Mouse (Mus musculus): ENCODE data around the gene Chst14.

Chst14 gene

DNA sequence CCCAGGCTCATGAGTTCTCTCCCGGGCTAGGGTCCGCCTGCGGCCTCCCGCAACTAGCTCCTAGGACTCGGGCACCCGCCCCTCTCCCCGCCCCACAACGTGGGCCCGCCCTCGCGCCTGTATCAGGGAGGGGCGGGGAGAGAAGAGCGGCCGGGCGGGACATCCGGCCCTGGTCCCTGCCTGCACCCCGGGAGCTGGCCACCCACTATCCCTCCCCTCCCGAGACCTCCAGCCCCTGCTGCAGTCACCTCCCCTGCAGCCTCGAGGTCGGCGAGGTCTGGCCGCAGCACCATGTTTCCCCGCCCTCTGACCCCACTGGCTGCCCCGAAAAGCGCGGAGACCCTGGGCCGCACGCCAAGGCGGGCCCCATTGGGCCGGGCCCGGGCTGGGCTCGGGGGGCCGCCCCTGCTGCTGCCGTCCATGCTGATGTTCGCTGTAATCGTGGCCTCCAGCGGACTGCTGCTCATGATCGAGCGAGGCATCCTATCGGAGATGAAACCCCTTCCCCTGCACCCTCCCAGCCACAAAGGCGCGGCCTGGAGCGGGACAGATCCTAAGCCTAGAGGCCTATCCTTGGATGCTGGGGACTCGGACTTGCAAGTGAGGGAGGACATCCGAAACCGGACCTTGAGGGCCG, at the start of gene Chst14:
Gene Chst14, plus strand, starts transcription at position 136 of the 637 bp plus-strand sequence.
- no peak for DNase-seq (ENCODE audit: low spot score in 2 of 2)

DNA sequence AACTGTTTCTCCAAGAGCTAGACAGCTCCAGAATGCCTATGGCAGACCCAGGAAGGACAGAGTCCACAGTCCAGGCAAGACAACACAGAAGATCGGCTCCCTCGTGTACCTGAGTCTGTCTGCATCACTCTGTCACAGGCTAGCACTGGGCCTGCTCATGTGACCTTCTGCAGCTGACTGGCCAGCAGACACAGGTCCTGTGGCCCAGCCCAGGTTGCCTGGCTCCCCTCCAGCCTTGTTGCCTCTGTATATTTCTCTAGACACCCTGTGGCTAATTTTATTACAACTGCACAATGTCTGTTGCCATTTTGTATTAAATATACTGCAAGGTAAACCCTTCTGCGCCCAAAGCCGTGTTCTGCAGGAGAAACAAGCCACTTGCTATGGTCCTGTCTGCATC, 45.3 kb upstream of the Chst14 start:
- DNase-seq (ENCODE audit: low spot score in 2 of 2) = no peak

DNA sequence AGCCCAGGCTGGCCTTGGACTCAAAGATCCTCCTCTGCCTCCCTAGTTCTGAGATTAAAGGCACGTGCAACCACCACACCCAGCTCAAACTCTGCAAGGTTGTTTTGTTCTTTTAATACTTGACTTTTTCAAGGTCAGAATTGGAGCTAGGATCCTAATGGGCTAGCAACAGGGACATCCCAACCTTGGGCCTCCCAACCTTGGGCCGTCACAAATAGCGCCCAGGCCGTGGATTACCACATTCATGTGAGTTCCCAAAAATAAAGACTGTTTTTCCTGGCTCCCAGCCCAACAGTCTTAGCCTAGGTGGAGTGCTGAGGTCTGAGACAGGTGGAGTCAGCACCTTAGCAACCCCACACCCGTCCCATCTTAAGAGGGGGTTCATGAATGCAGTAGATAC, 44.3 kb upstream of the Chst14 start:
- DNase-seq (ENCODE audit: low spot score in 2 of 2) = no peak

DNA sequence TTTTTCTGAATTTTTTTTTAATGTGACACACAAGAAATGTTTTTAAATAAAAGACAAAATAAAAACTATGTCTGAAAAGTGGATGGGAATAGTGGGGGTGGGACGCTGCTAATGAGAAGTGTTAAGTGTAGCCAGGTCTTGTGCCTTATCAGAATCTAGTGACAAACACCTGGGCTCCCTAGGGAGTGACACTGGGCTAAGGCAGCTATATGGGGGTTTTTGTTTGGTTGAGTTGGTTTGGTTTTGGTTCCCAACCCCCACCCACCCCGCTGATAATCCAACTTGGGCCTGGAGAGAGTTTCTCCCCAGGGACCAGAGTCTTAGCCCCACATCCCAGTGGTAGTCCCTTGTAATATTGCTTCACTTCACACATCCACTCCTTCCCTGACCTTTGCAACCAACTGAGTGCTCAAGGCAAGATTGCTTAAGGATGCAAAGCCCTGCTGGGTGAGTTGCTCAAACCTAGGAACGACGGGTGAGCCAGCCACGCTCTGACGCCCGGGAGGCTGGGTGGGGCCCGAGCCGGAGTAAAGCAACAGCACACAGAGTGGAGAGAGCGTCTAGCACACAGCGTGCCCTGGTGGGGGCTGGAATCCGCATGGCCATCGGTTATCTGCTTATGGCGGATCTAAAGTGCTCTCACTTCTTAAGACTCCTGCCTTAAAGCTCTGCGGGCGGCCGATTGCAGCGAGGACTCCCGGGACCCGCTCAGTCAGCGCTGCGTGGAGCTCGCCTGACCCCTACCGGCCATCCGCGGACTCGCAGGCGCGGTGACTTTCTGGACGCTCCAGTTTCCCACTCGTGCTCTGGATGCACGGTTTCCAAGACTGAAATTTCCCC, 43.2 kb upstream of the Chst14 start:
- peak in 1 of 2 experiments; percentile 90 for DNase-seq (ENCODE audit: low spot score in 2 of 2)

DNA sequence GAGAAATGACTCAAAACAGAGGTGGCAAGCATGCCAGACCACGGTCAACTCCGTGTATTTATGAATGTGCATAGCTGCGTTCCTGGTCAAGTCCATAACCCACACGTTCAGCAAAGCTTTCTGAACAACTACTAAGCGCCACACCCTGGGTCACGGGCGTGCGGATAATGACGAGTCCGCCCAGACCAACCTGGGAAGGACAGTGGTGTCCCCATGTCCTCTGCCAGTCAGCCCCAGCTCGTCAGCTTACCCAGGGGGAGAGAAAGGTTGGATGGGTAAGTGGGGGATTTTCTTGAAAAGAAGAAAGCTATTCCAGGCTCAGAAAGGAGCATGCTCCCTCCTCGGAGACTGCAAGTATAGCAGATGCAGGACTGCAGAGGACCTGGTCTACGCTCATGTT, 38.9 kb upstream of the Chst14 start:
- no peak for DNase-seq (ENCODE audit: low spot score in 2 of 2)

DNA sequence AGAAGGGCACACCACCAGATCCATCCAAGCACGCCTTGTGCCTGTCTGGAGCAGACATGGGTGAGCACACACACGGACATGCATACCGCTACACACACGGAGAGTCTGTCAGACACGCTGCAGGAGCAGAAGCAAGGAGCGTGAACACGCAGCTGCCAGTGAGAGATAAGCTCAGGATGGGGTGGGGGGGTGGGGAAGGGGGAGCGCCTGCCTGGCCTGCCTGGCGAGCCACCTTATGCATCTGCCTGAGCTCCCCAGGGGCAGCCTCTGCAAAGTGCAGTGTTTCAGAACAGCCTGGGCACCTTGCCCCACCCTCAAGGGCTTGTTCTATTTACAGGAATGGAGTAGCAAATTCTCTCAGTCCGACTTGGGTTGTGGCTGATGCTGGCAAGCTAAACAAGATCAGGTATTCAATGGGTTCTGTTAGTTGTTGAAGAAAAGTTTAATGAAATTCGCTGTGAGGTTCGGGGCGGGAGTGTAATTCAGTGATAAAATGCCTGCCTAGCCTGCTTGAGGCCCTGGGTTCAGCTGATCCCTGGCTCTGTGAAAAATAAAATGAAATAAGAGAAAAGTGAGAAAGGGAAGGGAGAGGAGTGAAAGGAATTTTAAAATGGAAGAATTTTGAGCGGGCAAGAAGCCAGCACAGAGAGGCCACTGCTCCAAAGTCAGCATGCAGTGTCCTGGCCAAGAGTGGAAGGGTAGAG, 38.3 kb upstream of the Chst14 start:
- DNase-seq (ENCODE audit: low spot score in 2 of 2) = no peak

DNA sequence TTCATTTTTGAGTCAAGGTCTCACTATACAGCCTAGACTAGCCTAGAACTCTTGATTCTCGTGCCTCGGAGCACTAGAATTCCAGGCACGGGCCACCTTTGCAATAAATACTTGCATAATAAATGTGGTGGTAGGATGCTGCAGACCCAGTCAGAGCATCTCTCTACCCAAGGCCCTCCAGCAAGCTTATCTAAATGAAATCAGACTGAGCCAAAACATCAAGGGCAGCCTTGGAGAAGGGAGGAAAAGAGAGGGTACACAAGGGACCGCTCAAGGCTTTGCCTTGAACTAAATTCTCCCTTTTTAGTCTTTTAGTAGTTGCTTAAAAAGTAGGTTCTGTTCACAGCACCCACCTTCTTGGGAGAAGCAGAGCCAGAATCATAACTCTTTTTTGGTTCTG, 35.1 kb upstream of the Chst14 start:
- DNase-seq (ENCODE audit: low spot score in 2 of 2) = no peak

DNA sequence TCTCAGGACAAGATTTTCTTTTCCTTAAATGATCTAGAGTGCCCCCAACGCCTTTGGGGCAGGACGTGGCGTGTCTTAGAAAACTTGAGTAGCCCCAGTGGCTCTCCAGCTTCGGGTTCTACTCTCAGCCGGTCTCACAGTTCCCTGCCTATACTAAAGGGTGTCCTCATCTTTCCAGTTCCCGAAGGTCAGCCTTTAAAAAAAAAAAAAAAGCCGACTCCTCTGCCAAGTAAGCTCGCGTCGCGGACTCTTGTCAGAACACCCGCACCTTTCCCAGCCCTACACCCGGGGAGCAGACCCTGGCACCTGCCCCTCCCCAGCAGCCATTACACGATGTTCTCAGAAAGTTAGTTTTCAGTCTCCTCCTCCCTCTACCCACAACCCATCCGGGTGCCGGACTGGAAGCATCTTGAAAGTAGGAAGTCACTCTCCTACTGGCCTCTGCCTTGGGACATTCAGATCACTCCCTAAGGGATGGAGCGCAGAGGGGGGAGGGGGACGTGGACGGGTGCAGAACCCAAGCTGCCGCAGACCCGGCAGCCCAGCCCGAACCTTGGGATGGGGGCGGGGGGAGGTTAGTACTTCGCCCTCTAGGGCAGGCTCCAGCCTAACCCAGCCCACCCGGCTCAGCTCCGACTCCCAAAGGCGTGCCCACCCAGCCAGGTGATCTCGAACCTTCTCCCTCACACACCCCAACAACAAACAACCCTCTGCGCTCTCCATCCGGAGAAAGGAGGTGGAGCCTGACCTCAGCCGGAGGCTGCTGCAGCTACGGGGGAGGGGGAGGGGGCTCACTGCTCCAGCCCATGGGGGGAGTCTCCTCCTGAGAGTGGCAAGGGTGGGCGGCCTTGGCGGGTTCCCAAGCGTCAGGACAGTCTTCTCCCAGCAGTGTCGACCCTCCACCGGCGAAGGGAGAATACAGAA, 30.0 kb upstream of the Chst14 start:
- DNase-seq (ENCODE audit: low spot score in 2 of 2) = no peak

DNA sequence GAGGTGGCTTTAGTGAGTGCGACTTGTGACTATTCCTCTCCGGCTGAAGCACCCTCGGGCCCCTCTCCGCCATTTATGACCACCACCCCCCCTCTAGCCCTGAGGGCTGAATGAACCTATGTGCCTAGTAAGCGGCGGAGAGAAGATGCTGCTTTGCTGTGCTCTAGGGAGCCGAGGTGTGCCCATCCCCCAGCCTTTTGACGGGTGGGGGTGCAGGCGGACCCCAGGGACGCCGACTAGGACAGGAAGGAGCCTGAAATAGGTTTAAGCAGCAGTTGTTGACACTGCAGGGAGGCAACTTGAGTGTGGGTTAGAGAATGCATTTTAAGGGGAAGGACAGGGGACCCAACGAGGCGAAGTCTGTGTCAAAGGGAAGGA, 29.4 kb upstream of the Chst14 start:
- DNase-seq (ENCODE audit: low spot score in 2 of 2) = no peak

DNA sequence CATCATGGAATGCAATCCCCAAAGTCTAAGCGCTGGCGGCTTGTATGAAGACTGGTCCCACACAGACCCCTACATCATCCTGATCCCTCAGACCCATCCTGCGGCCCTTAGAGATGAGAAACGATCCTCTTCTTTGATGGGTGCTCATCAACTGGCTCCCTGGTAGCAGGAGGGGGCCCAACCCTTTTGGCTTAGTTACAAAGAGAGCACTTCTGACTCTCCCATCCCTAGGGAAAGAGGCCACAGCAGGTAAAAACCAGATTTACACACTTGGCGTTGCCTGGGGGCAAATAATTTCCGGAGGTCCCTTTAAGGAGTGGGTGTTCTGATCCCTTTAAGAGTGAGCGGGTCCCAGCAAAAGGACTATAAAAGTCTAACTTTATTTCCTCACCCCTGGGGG, 28.9 kb upstream of the Chst14 start:
- no peak for DNase-seq (ENCODE audit: low spot score in 2 of 2)

DNA sequence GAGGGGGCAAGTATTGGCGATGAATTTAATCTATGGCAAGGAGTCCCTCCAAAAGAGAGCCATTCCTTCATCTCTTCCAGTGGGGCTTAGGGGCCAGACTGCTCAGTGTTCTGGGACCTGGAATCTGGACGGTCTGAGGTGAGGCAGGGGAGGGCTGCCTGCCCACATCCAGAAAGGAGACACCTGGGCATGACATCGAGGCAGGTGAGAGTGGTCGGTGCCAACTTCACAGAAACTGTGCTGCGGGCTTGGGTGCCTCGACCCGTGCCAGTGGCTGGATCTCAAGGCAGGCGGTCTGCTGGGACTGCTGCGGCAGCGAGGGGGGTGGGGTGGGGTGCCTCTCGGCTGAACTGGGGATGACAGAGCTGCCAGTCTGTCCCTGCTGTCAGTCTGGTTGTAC, 28.5 kb upstream of the Chst14 start:
- DNase-seq (ENCODE audit: low spot score in 2 of 2) = no peak

DNA sequence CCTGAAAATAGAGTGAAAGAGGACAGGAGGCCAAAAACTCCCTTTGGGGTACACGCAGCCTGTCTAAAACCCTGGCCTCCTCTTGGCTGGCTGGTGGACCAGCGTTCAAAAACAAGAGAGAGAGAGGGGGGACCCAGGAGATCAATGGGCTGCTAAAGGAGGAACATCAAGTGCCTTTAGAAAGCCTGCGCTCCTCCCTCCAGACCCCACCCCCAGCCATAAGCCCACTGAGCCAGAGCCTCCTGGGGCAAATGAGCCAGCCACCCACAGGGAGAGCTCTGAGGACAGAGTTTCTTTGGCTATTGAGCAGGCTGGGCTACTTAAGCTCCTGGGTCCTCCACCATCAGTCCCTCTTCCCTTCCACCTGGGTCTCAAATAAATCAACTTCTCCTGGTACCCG, 27.5 kb upstream of the Chst14 start:
- no peak for DNase-seq (ENCODE audit: low spot score in 2 of 2)

DNA sequence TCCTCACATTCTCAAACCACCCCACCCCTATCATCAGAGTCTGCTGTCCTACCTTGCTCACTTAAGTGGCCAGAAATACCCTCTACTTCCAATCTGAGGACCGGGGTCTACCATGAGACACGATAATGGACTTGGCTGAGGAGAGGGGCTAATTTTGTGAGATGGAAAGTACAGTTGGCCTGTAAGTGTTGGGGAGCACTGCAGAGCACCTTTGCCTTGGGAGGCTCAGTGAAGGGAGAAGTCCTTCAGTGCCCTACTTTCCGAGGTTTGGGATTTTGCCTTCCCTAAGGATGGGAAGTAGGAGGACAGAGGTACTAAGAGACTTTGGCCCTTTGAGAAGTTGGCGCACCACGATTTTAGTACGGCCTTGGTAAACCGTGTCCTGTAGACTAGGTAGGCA, 27.0 kb upstream of the Chst14 start:
- DNase-seq (ENCODE audit: low spot score in 2 of 2) = no peak

DNA sequence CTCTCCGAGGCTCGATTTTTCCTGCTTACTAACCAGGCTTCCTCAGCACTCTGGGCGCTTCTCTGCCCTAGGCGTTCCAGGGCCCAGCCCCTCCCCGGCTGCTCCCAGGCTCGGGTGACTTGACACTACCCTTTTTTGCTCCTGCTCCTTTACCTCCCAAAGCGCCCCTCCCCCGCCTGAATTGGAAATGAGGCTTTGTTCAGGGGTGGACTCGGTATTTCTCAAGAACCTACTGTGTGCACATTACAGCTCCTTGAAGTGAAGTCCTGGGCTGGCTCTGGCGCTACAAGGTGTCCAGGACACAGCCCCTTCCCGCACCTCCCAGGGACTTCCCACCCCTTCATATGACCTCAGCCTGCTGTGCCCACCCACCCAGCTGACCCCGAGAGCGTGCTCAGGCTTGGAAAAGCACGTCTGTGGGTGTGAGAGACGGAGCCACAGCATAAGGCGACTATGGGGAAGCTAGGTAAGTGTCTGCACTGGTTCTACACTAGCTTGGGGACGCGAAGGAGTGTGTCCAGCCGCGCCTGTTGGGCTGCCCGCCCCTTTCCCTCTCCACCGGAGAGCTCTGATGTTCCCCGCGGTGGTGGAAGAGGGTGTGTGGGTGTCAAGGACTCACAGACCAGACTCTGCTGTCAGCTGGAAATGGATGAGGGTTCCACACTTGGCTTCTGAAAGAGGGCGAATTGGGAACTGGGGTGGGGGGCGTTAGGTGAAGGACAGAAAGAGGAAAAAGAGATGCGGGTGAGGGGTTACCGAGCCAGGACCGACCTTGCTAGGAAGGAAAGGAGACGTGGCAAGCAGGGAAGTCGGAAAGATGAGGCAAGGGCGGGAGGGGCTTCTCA, 26.1 kb upstream of the Chst14 start, which contains the start of gene Bahd1:
Gene Bahd1, plus strand, starts transcription at position 397 of the 845 bp plus-strand sequence.
- DNase-seq (ENCODE audit: low spot score in 2 of 2) = peak in 1 of 2 experiments; percentile 44

DNA sequence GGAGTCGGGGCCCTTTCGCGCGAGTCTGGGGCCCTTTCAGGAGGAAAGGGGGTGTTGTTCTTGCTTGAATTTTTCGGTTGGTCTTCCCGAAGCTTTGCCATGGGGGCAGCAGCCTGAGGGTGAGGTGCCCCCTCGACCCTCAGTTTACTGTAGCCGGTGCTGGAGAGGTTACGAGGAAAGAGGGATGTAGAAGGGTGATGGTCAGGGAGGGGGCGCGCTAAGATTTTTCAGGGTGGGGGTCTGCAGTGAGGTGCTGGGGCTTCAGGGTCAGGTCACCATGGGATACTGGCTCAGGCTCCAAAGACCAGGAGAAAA, 25.5 kb upstream of the Chst14 start:
- no peak for DNase-seq (ENCODE audit: low spot score in 2 of 2)

DNA sequence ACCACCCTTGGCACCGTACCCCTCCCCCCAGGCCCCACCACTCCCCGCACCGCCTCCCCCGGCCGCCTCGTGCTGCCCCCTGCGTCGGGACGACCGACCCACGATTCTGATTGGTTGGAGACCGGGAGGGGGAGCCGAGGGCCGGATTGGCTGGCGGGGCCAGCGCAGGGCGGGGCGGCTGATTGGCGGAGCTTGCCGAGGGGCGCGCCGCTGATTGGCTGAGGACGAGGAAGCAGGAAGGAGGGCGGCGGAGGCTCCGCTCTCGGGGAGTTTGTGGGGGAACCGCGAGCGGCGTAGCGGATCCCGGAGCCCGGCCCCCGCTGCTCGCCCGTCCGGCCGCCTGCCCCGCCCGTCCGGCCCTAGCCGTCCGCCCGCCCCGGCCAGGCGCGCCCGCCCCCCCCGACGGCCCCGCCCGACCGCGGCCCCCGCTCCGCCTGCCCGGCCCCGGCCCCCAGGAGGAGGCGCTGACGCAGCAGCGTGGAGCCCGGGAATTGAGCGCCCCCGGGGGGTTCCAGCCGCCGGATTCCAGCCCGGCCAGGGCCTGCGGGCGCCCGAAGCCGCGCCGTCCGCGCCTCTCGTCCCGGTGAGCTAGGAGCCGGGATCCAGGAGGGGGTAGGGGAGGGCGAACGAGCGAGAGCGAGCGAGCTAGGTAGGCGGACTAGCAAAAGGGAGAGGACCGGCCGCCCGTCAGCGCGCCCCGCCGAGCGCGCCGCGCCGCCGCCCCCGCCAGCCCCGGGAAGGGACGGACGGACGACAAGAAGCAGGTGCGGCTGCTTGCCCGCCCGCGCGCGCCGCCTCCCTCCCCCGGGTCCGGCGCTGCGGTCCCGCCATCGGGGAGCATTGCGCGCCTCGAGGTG, 24.9 kb upstream of the Chst14 start:
- DNase-seq (ENCODE audit: low spot score in 2 of 2) = peak; percentile 91 to 97

DNA sequence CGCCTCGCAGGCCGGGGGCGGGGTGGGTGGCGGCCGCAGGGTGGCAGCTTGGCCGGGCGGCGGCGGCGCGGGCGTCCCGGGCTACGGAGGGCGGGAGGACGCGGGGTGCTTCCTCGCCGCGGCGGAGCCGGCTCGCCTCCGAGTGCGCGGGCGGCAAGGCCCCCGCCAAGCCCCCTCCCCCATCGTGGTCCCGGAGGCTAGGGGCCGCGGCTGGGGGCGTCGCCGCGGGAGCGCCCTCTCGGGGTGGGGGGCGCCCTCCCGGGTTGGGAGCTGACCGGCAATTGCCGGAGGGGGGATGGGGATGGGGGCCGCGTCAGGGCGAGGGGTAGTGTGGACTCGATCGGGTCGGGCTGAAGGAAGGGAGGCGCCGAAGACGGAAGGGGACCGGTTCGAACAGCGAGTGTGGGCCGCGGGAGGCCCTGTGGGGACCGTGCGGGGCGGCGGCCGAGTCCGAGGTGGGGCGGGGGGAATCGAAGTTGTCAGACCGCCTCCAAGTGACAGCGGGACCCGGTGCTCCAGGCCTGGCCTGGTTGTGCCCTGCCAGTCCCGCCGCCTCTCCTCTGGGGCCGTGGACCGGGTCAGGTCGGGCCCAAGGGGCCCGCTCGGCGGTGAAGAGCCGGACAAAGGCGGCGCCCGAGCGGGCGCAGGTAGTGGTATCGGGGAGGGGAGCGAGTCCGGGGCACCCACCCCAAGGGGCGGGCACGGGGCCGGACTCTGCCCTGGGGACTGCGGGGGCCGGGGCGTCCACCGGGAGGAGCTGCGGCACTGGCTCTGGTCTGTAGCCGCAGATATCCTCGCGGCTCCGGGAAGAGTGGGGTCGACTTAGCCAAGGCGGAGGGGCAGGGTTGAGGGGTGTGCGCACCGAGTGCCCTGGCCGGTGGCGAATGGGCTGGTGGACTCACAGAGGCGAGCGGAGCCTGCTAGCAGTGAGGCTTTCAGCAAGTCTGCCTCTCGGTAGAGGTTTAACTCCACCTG, 24.0 kb upstream of the Chst14 start:
- no peak for DNase-seq (ENCODE audit: low spot score in 2 of 2)

DNA sequence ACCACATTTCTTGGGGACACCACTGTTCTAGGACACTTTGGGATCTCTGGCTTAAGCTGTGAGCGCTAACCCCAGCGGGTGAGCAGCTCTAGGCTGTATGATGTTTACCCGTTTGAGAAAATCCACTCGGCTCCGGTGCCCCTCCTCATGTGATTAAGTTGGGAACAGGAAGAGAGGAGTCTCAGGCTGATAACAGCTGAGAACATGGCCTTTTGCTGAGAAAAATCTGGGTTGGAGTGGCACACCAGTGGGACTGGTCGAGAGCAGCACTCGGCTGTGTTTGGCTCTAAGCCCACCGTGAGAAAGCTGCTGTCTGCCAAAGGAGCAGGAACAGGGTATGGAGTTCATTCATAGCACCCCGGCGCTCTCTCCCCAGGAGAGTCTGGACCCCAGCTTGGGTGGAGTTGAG, 23.0 kb upstream of the Chst14 start:
- no peak for DNase-seq (ENCODE audit: low spot score in 2 of 2)

Measured in left cerebral cortex, adult 9 months (tissue).